Mouse (Mus musculus): Measurements from ENCODE around the gene Slc26a5.

Gene Slc26a5

GRCm38 (mm10) chr5:21865346-21866107 lies at the start of gene Slc26a5:
Gene Slc26a5, minus strand, starts transcription at chr5:21865604.
- DNase-seq, result no peak

GRCm38 (mm10) chr5:21914776-21915175 lies 49.4 kb upstream of the Slc26a5 start:
- DNase-seq, result no peak

- DNase-seq, result no peak
Observed at GRCm38 (mm10) chr5:21912835-21913530, 47.6 kb upstream of the Slc26a5 start.

DNA sequence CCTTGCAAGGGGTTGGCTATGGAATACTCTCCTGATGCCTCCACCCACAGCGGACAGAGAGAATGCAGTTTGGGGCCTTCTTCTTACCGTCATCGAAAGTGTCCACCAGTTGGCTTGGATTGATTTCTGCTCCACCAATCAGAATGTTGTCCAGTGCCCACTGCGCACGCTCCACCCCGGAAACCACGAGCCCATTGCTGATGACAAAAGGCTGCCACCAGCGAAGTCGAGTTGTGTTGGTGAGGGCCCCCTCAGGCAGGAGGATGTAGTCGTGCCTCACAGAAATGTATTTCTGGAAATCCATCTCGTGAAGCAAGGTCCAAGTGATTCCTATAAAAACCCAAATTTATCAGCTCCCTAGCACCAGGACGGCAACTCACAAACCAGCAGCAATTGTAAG lies 45.3 kb upstream of the Slc26a5 start:
- DNase-seq, result no peak

DNA sequence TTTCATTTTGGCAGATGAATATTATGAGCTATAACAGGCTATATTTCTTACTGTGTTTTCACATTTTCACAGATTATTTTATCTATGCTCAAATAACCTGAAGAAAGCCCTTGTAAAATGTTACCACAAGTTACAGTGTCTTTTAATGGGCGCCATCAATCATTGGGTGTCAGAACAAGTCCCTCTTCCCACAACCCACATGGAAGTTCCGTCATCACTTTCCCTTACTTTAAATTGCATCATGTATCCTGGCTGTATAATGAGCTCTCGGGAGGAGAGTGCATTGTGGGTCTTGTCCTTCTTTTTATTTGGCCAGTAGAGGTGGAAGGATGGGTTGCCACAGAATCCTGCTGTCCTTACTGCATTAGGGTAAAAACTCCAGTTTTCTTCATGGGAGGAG lies 44.3 kb upstream of the Slc26a5 start:
- no peak for DNase-seq

GRCm38 (mm10) chr5:21901411-21901810 lies 36.0 kb upstream of the Slc26a5 start:
- no peak for DNase-seq

DNA sequence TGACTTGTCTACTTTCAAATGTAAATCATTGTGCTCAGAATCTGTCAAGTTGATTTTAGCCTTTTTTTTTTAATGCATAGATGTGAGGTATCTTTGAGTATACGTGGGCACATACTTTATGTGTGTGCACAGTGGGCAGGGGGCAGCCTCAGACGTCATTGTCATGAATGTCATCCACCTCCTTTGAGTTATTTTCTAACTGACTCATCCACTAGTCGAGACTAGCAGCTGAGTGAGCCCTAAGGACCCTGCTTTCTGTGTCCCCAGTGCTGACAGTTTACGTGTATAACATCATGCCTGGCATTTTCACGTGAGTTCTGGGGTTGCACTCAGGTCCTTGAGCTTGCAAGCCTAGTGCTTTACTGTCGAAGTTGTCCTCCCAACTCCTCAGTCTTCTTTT lies 35.5 kb upstream of the Slc26a5 start:
- DNase-seq, result no peak

- no peak for DNase-seq
Observed at GRCm38 (mm10) chr5:21898875-21899274, 33.5 kb upstream of the Slc26a5 start.

- no peak for DNase-seq
Observed at GRCm38 (mm10) chr5:21896586-21896985, 31.2 kb upstream of the Slc26a5 start.

DNA sequence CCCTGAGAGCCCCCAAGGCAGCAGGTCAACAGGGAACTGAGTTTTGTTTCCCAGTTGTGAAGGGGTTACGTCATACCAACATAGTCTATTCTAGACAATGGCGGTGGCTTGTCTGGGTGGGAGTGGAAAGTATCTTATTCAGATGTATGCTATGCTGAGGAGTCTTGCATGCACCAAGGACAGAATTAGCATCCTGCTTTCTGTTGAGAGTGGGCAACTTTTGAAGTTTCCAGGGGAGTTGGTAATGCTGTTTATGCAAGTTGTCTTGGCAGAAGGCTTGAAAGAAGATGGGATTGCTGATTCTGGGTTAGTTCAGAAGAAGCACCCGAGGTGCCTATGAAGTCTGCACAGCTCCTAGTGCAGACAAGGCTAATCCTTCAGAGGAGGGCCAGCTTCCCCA lies 28.8 kb upstream of the Slc26a5 start:
- no peak for DNase-seq

DNA sequence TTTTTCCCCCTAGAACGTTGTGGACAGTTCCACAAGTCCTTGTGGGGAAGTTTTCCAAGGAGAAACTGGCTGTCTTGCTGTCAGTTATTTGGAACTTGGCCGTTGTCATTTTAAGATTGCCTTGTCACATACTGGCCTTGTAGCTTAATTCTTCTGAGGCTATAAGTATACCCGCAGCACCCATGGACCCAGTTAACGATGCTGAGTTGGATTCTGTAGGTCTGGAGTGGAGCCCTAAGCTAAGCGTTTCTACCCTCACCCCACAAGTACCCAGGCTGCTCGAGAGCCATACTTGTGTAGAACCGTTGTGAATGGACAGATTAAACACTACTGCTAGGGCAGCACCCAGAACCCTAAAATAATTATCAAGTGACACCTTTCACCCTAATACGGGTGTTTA lies 1.3 kb upstream of the Slc26a5 start:
- no peak for DNase-seq

- no peak for DNase-seq
Observed at GRCm38 (mm10) chr5:21866311-21866712, 908 bp upstream of the Slc26a5 start.

DNA sequence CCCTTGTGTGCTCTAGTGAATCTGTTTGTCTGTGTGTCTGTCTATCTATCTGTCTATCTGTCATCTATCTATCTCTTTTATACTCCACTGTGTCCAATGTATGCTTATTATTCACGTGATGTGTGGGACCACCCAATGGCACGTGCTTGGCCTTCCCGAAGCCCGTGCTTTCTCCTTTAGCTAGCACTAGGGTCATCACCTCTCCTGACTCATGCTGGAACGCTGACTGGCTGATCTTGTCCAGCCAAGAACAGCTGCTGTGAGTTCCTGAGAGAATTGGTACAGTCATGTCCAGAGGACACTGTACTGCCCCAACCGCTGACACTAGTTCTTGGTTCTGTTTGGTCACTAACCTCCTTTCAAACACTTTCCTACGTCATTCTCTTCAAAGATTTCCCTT lies 6.8 kb downstream of the Slc26a5 start:
- no peak for DNase-seq

- DNase-seq, result no peak
Observed at GRCm38 (mm10) chr5:21851679-21852340, 13.6 kb downstream of the Slc26a5 start.

- no peak for DNase-seq
Observed at GRCm38 (mm10) chr5:21847438-21847837, 18.0 kb downstream of the Slc26a5 start.

DNA sequence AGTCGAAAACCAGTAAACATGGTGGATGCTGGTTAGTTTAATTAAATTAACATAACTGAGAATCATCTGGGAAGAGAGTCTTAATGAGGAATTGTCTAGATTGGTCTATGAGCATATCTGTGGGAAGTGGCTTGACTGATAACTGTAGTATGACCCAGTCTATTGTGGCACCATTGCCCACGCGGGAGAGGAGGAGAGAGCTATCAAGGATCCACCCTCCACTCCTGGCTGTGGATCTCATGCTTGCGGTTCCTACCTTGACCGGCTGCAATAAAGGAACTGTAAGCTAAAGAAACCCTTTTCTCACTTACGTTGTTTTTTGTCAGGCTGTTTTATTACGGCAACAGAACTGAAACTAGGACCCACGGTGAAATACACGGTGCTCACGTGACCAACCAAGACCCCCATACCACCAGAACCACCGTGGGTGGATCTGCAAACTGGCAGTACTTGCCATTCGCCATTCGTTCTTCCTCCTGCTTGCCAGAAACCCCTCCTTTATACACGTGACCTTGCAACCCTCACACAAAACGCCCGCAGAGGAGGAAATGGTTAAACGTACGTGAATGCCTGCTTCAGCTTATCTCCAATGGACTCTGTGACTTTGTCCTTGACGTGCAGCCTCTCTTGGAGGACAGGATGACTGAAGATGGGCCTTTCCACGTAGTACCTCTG lies 18.7 kb downstream of the Slc26a5 start:
- DNase-seq, result no peak

- DNase-seq, result no peak
Observed at GRCm38 (mm10) chr5:21844676-21845075, 20.7 kb downstream of the Slc26a5 start.

DNA sequence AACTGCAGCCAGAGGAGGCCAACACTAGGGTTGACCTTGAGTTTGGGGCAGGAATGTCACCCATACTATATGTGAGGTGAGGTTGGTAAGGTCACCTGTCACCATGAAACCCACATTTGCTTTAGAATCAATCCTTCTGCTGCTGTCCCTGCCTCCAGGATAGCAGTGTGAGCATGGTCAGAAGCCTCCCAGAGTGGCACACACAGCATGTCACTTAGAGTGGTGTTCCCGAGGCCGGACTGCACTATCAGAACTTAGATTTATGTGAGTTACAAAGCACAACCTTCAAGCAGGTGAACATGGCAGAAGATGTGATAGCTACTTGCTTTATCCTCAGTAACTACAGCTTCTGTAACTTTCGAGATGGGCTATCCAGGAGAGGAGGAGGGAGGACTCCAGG lies 33.6 kb downstream of the Slc26a5 start:
- no peak for DNase-seq

DNA sequence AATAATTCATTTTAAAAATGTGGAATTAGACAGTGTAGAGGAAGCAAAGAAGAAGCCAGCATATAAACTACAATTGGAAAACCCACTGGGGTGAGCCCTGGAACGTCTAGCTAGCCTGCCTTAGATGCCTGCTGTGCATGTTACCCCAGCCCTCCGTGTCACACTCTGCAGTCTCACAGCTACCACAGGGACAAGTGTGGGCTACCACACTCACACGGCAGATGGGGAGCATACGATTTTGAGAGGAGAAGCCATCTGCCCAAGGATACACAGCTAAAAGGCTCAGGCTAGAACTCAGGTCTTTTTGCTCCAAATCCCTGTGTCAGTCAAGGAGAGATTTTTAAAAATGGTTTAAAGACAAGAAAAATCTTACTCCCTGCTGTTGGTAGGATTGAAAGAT lies 36.5 kb downstream of the Slc26a5 start:
- no peak for DNase-seq

GRCm38 (mm10) chr5:21827643-21828042 lies 37.8 kb downstream of the Slc26a5 start:
- no peak for DNase-seq

DNA sequence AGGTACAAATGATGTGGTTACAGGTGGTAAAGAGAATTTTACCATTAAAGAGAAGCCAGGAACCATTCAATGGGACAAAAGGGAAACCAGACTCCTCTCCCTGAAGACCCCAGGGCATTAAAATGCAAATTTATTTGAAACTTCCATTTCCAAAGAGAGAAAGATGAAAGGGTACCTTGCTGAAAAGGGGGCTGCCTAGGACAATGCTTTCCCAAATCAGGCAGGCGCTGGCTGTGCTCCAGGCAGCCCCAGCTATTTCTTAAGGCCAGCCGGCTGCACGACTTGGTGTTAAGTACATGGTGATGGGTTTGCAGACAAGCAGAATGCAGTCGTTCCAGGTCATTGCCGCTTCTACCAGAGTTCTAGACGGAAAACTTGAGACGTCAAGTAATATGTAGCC lies 39.0 kb downstream of the Slc26a5 start:
- no peak for DNase-seq

DNA sequence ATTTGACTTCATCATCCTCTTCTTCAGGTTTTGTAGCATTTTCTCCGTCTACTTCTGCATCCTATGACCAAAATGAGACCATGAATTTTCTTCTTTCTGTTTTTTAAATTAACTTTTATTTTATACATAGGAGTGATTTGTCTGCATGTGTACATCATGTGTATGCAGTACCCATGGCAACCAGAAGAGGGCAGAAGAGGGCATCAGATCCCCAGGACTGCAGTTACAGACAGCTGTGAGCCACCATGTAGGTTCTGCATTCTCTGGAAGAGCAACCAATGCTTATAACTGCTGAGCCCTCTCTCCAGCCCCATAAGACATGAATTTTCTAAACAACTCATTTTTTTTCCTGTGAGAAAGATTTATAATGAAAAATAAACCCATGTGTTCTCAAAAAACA lies 51.4 kb downstream of the Slc26a5 start:
- peak; percentile 56 for DNase-seq

GRCm38 (mm10) chr5:21810924-21811323 lies 54.5 kb downstream of the Slc26a5 start:
- DNase-seq, result no peak

Measured in thymus, postnatal 25 days (tissue).